Mouse (Mus musculus) ES-E14 (cell line): ENCODE results near the gene Anxa4. TPM values are rescaled to one million over a fixed set of nuclear protein-coding genes. Genes with fewer than 3 reads are reported as not detected.

Experiments used
- DNase-seq: peaks from one replicate; pipeline ENCODE4 v3.0.0-alpha.2; 2013; ENCODE audit warnings: low read depth, low spot score
- H3K27ac ChIP-seq: 2 replicates; pipeline ENCODE4 v1.5.1; 2012; ENCODE audit warnings: low read depth, mild to moderate bottlenecking, low read length, moderate library complexity, mixed read lengths; ENCODE audit not compliant: poor library complexity, insufficient read depth, severe bottlenecking
- H3K36me3 ChIP-seq: 2 replicates; pipeline ENCODE4 v1.6.1; 2012; ENCODE audit warnings: mild to moderate bottlenecking, low read length, moderate library complexity, mixed read lengths; ENCODE audit not compliant: control insufficient read depth, poor library complexity, insufficient read depth, severe bottlenecking
- H3K4me1 ChIP-seq, 2 experiments: fragments of 150-350 bp in 1 of 2; sonication (generic) in 1 of 2; 2 replicates each; pipeline ENCODE4 v1.6.1; 2012; ENCODE audit warnings: low read length in 2 of 2, mild to moderate bottlenecking in 1 of 2, mixed read lengths in 1 of 2; ENCODE audit not compliant: control insufficient read depth in 2 of 2, insufficient read depth in 2 of 2, poor library complexity in 1 of 2
- H3K4me3 ChIP-seq, 2 experiments: fragments of 150-350 bp in 1 of 2; sonication (generic) in 1 of 2; 2 replicates each; pipeline ENCODE4 v1.5.1; 2012; ENCODE audit warnings: low read length in 2 of 2, low read depth in 1 of 2, mild to moderate bottlenecking in 1 of 2, mixed read lengths in 1 of 2; ENCODE audit not compliant: insufficient read depth in 1 of 2, poor library complexity in 1 of 2, severe bottlenecking in 1 of 2
- H3K9ac ChIP-seq: 2 replicates; pipeline ENCODE4 v1.6.1; 2012; ENCODE audit warnings: low read depth, mild to moderate bottlenecking, low read length, mixed read lengths; ENCODE audit not compliant: poor library complexity, insufficient read depth, severe bottlenecking
- H3K9me3 ChIP-seq: fragments of 150-350 bp; sonication (generic); 2 replicates; pipeline ENCODE4 v1.6.1; 2012; ENCODE audit warnings: low read depth, mild to moderate bottlenecking, low read length; ENCODE audit not compliant: control insufficient read depth, insufficient read depth
- CHD2 ChIP-seq: IDR thresholded peaks from 2 replicates; pipeline ENCODE4 v1.6.1; 2014; ENCODE audit warnings: mild to moderate bottlenecking, low read depth, low read length, inconsistent platforms
- HCFC1 ChIP-seq: IDR thresholded peaks from 2 replicates; pipeline ENCODE4 v1.6.1; 2012; ENCODE audit warnings: low read length, inconsistent platforms, borderline replicate concordance; ENCODE audit not compliant: insufficient read depth
- MAFK ChIP-seq: IDR thresholded peaks from 2 replicates; pipeline ENCODE4 v1.6.1; 2014; ENCODE audit warnings: mild to moderate bottlenecking, low read depth, low read length, inconsistent platforms; ENCODE audit not compliant: insufficient read depth
- ZC3H11A ChIP-seq: IDR thresholded peaks from 2 replicates; pipeline ENCODE4 v1.6.1; 2012; ENCODE audit warnings: low read depth, mild to moderate bottlenecking, inconsistent platforms, low read length, borderline replicate concordance
- ZNF384 ChIP-seq: IDR thresholded peaks from 2 replicates; pipeline ENCODE4 v1.6.1; 2012; ENCODE audit warnings: low read depth, low read length, inconsistent platforms
- in situ Hi-C, 2 experiments: fragments of 600-800 bp; cut with MboI; formaldehyde crosslinking; loops; one replicate each; pipeline ENCODE4 v1.15.1; 2025; ENCODE audit warnings: low sequenced_read_pairs in 2 of 2, inconsistent platforms in 1 of 2; ENCODE audit not compliant: unreplicated experiment in 2 of 2
- total RNA-seq: library from RNA; depleted of rRNA; stranded (reverse); fragments of 300-350 nt; gene quantifications from 2 replicates; pipeline ENCODE4 v1.2.3, GENCODE M21; 2012

Anxa4 gene
- total RNA-seq, 1 experiment: 22.1 TPM

DNA sequence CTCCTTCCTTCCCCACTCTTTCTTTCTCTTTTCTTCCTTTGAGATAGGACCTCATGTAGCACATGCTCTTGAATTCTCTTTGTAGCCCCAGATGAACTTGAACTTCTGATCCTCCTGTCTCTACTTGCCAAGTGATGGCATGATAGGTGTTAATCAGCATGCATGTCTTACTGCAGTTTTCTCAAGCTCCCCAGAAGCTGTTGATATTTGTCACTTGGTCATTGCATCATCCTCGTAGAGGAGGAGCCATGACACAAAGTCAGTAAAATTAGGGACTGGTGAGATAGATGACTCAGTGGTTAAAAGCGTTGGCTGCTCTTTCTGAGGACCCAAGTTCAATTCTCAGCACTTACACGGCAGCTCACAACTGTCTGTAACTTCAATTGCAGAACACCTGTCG, 19.5 kb upstream of the Anxa4 start:
- DNase-seq: no peak
- no peaks in the 10 kb centered on the region for H3K36me3 ChIP-seq
- in situ Hi-C loops: no loop called here

DNA sequence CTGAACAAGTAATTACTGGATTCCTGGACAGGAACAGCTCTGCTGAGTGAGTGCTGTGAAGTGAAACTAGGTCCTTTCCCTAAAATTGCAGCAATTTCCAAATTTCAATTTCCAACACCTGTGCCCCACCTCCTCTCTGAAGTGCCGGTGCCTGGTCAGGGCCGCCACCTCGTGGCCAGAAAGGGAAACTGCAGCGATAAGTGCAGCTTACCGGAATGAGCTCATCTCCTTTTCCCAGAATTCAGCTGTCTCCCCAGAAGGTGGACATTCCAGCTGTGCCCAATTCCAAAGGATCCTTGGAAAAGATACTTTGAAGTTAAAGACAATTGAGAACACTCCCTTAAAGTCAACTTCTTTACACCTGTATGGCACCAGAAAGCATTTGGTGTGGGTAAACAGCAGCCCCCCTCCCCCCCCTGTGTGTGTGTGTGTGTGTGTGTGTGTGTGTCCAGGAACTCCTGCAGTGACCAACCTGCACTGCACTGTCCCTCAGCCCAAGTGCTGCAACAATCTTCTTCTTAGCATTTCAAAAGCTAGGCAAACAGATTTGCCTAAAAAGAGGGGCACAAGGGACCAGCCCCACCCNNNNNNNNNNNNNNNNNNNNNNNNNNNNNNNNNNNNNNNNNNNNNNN, 13.2 kb upstream of the Anxa4 start:
- H3K4me3 ChIP-seq: no peak overlapping the region
- H3K9ac ChIP-seq: no peak overlapping the region
- H3K4me1 ChIP-seq: peaks cover 2 to 5% of the 10 kb centered on the region in 2 experiments; a peak in 1 of 4 replicates
- no peak overlapping the region for H3K27ac ChIP-seq
- in situ Hi-C loops: no loop called here
- H3K36me3 ChIP-seq: no peaks in the 10 kb centered on the region
- DNase-seq: no peak
- H3K9me3 ChIP-seq: no peaks in the 10 kb centered on the region
- TF ChIP-seq ZNF384 (no peak), ZC3H11A (peak; percentile 94)

More for the DNA sequence above, 19.5 kb upstream of the Anxa4 start:
- no peak overlapping the region for H3K27ac ChIP-seq
- H3K9ac ChIP-seq: no peak overlapping the region
- no peaks in the 10 kb centered on the region for H3K9me3 ChIP-seq
- TF ChIP-seq ZNF384 (no peak), MAFK (no peak), CHD2 (no peak), HCFC1 (no peak), ZC3H11A (no peak)
- peaks cover 9 to 14% of the 10 kb centered on the region in 2 experiments for H3K4me1 ChIP-seq
- no peak overlapping the region for H3K4me3 ChIP-seq

GRCm38 (mm10) chr6:86804646-86805045, 11.3 kb upstream of the Anxa4 start:
- no peak overlapping the region for H3K27ac ChIP-seq
- in situ Hi-C loops: no loop called here
- H3K4me1 ChIP-seq: peaks cover 2 to 7% of the 10 kb centered on the region in 2 experiments; a peak in 1 of 4 replicates
- no peak overlapping the region for H3K4me3 ChIP-seq
- H3K9me3 ChIP-seq: no peaks in the 10 kb centered on the region
- TF ChIP-seq HCFC1 (no peak), MAFK (no peak), CHD2 (no peak), ZC3H11A (no peak), ZNF384 (no peak)
- DNase-seq: no peak
- no peaks in the 10 kb centered on the region for H3K36me3 ChIP-seq
- no peak overlapping the region for H3K9ac ChIP-seq

- TF ChIP-seq MAFK: no peak
- no peak for TF ChIP-seq ZNF384
- TF ChIP-seq ZC3H11A: no peak
- TF ChIP-seq CHD2: no peak
- no peak for TF ChIP-seq HCFC1
- in situ Hi-C loops: no loop called here
- Histone ChIP-seq H3K4me3 (no peak overlapping the region), H3K4me1 (peaks cover 0 to 7% of the 10 kb centered on the region in 2 experiments; a peak in 1 of 4 replicates), H3K9me3 (no peaks in the 10 kb centered on the region), H3K9ac (no peak overlapping the region), H3K36me3 (no peaks in the 10 kb centered on the region), H3K27ac (no peak overlapping the region)
- peak; percentile 47 for DNase-seq
Observed at GRCm38 (mm10) chr6:86801431-86801830, 8.0 kb upstream of the Anxa4 start.

DNA sequence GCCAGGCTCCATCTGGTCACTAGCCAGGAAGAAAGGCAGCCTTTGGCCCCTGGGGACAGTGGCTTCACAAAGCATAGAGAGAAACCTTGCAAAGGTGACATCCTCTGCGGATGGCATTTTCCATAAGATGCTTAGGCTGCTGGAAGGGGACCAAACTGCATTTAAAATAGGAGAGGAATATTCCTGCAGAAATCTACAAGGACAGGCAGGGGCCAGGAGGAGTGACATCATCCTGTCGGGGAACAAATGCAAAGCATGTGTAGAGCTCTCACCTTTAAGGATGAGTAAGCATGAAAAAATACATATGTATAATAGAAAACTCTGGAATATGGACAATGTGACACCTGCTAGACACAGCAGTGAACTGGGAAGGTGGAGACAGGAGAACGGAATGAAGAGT, 7.1 kb upstream of the Anxa4 start:
- no peak overlapping the region for H3K9ac ChIP-seq
- in situ Hi-C loops: no loop called here
- no peaks in the 10 kb centered on the region for H3K9me3 ChIP-seq
- H3K36me3 ChIP-seq: no peaks in the 10 kb centered on the region
- DNase-seq: no peak
- no peak overlapping the region for H3K4me3 ChIP-seq
- no peak for TF ChIP-seq CHD2
- TF ChIP-seq HCFC1: no peak
- TF ChIP-seq ZC3H11A: no peak
- TF ChIP-seq MAFK: no peak
- TF ChIP-seq ZNF384: no peak
- H3K4me1 ChIP-seq: peaks cover 0 to 7% of the 10 kb centered on the region in 2 experiments; a peak in 1 of 4 replicates
- no peak overlapping the region for H3K27ac ChIP-seq
